Mouse (Mus musculus) liver, adult 10 weeks (tissue): Measurements from ENCODE around the gene Ceacam2. TPM values are rescaled to one million over a fixed set of nuclear protein-coding genes. Genes with fewer than 3 reads are reported as not detected.

Source experiments
- polyA plus RNA-seq: library from polyadenylated mRNA; stranded (reverse); fragments of 350-450 nt; fragmentation: Illumina TruSeq; extraction: RNeasy Lipid Tissue Mini Kit (QIAGEN cat#74804); gene quantifications from one replicate; pipeline ENCODE4 v1.2.3, GENCODE M21; 2014; ENCODE audit warnings: low read depth, low replicate concordance

Ceacam2 gene
- not detected for polyA plus RNA-seq

DNA sequence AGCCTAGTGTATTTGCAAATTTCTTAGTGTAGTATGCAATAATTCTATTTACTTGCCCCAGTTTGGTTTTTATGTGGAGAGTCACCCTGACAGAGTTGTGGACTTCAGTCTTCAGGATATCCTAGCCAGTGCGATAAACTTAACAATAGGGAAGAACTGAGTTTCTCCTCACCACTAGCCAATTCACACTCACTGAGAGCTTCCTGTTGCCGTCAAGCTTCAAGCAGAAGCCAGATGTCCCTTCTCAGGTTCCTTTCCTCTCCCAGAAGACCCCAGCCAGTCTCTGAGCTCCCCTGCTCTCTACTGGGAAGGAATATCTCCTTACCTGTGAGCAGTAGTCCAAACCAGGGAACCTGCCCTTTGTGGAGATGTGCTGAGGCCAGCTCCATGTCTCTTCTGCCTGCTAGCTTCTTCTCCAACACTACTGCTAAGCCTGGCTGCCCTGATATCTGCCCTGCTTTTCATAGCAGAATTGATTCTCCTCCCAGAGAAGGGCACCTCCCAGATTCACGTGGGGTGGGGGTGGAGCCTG is at the start of gene Ceacam2:
Ceacam2 (minus strand) TSS at position 482 of the 532 bp plus-strand sequence.

GRCm38 (mm10) chr7:25477091-25477751 is 62.4 kb downstream of the Ceacam2 start, which contains the start of gene Ceacam1:
Gene Ceacam1, minus strand, starts transcription at chr7:25477603.

Other genes with a start within 250 kb of the Ceacam2 start
- gene Pafah1b3, start 241.9 kb downstream of the Ceacam2 start, polyA plus RNA-seq, result 0.69 TPM
- gene Prr19, start 238.4 kb downstream of the Ceacam2 start, polyA plus RNA-seq, result not detected
- gene Tmem145, start 233.8 kb downstream of the Ceacam2 start, polyA plus RNA-seq, result not detected
- 0.29 TPM for gene Megf8, start 222.7 kb downstream of the Ceacam2 start, polyA plus RNA-seq
- not detected for gene Cnfn, start 170.1 kb downstream of the Ceacam2 start, polyA plus RNA-seq
- gene Lipe, start 141.1 kb downstream of the Ceacam2 start, polyA plus RNA-seq, result 0.69 TPM
- not detected for gene Cxcl17, start 127.0 kb downstream of the Ceacam2 start, polyA plus RNA-seq
- gene Ceacam1, start 62.3 kb downstream of the Ceacam2 start, polyA plus RNA-seq, result 193 TPM
- not detected for gene Erich4, start 76.0 kb upstream of the Ceacam2 start, polyA plus RNA-seq
- gene Dmac2, start 79.6 kb upstream of the Ceacam2 start, polyA plus RNA-seq, result 21.7 TPM
- gene B3gnt8, start 86.8 kb upstream of the Ceacam2 start, polyA plus RNA-seq, result not detected
- 1.8 TPM for gene Bckdha, start 119.1 kb upstream of the Ceacam2 start, polyA plus RNA-seq
- gene Exosc5, start 119.3 kb upstream of the Ceacam2 start, polyA plus RNA-seq, result 1.1 TPM
- gene Tmem91, start 135.3 kb upstream of the Ceacam2 start, polyA plus RNA-seq, result not detected
- gene B9d2, start 140.9 kb upstream of the Ceacam2 start, polyA plus RNA-seq, result not detected
- gene Tgfb1, start 147.1 kb upstream of the Ceacam2 start, polyA plus RNA-seq, result 1.1 TPM
- gene Ccdc97, start 179.2 kb upstream of the Ceacam2 start, polyA plus RNA-seq, result 1.7 TPM
- 22.5 TPM for gene Hnrnpul1, start 214.9 kb upstream of the Ceacam2 start, polyA plus RNA-seq
- 7.3 TPM for gene Axl, start 248.8 kb upstream of the Ceacam2 start, polyA plus RNA-seq